Mouse (Mus musculus): ENCODE measurements around the gene Atp2b2.

- TF ChIP-seq CTCF (IDR thresholded peaks at IDR 0.05; ENCODE audit: extremely low read depth, insufficient read depth, insufficient read length, insufficient replicate concordance) (no peak), POLR2A (IDR thresholded peaks at IDR 0.05; ENCODE audit: low read depth, low read length) (no peak)
These were observed 254.9 kb downstream of the Atp2b2 start for GRCm38 (mm10) chr6:113787459-113787968.
